Mouse (Mus musculus) layer of hippocampus, adult 11-12 months (tissue): ENCODE data around the gene Gm29797.

Experiments
- DNase-seq: peaks from one replicate; pipeline ENCODE4 v3.0.0; 2022; ENCODE audit warnings: low spot score

The Gm29797 gene

GRCm38 (mm10) chr2:181673501-181673900 lies 16.7 kb downstream of the Gm29797 start:
- DNase-seq = no peak

- no peak for DNase-seq
Observed at GRCm38 (mm10) chr2:181674934-181675333, 18.1 kb downstream of the Gm29797 start.

GRCm38 (mm10) chr2:181675454-181675853 lies 18.6 kb downstream of the Gm29797 start:
- DNase-seq = no peak

- DNase-seq = no peak
Observed at GRCm38 (mm10) chr2:181676424-181676823, 19.6 kb downstream of the Gm29797 start.

- no peak for DNase-seq
Observed at GRCm38 (mm10) chr2:181677096-181677754, 20.4 kb downstream of the Gm29797 start.

GRCm38 (mm10) chr2:181677755-181678098 lies 20.9 kb downstream of the Gm29797 start:
- no peak for DNase-seq

GRCm38 (mm10) chr2:181678780-181679179 lies 21.9 kb downstream of the Gm29797 start:
- peak; percentile 90 for DNase-seq

- peak; percentile 67 for DNase-seq
Observed at GRCm38 (mm10) chr2:181679951-181680715, 23.3 kb downstream of the Gm29797 start, which contains the start of gene Tcea2. Gene Tcea2, plus strand, starts transcription at chr2:181680310.

GRCm38 (mm10) chr2:181680716-181681117 lies 23.9 kb downstream of the Gm29797 start:
- DNase-seq = peak; percentile 21

- DNase-seq = no peak
Observed at GRCm38 (mm10) chr2:181681978-181682377, 25.1 kb downstream of the Gm29797 start.

GRCm38 (mm10) chr2:181683381-181683780 lies 26.5 kb downstream of the Gm29797 start:
- DNase-seq = no peak

- no peak for DNase-seq
Observed at GRCm38 (mm10) chr2:181684713-181685112, 27.9 kb downstream of the Gm29797 start.

GRCm38 (mm10) chr2:181685686-181686085 lies 28.9 kb downstream of the Gm29797 start:
- DNase-seq = no peak

- DNase-seq = no peak
Observed at GRCm38 (mm10) chr2:181687586-181687985, 30.8 kb downstream of the Gm29797 start.

GRCm38 (mm10) chr2:181689466-181690160 lies 32.8 kb downstream of the Gm29797 start:
- no peak for DNase-seq

- no peak for DNase-seq
Observed at GRCm38 (mm10) chr2:181691083-181691482, 34.2 kb downstream of the Gm29797 start.

- no peak for DNase-seq
Observed at GRCm38 (mm10) chr2:181691571-181691970, 34.7 kb downstream of the Gm29797 start.

GRCm38 (mm10) chr2:181692304-181692703 lies 35.5 kb downstream of the Gm29797 start:
- no peak for DNase-seq

GRCm38 (mm10) chr2:181693339-181694280 lies 36.8 kb downstream of the Gm29797 start, which contains the start of gene Rgs19:
Gene Rgs19, minus strand, starts transcription at chr2:181693977.
- peak; percentile 78 for DNase-seq

GRCm38 (mm10) chr2:181694581-181694980 lies 37.7 kb downstream of the Gm29797 start:
- DNase-seq = no peak

- DNase-seq = no peak
Observed at GRCm38 (mm10) chr2:181695776-181696175, 38.9 kb downstream of the Gm29797 start.
